Mouse (Mus musculus) ES-Bruce4 (cell line): ENCODE data around the gene Rufy1.

Source experiments
- CTCF ChIP-seq: IDR thresholded peaks from one replicate; pipeline ENCODE4 v1.8.1; 2011; ENCODE audit warnings: low read depth, low read length
- POLR2A ChIP-seq: IDR thresholded peaks from one replicate; pipeline ENCODE4 v1.8.1; 2011; ENCODE audit warnings: low read length; ENCODE audit not compliant: insufficient read depth

GRCm38 (mm10) chr11:50376911-50377891, 53.7 kb downstream of the Rufy1 start, which contains the start of gene Hnrnph1:
- TF ChIP-seq POLR2A (peak; percentile 94), CTCF (no peak)
